Mouse (Mus musculus) liver, embryonic 11.5 days (tissue): ENCODE data around the gene Ubash3a. TPM values are rescaled to one million over a fixed set of nuclear protein-coding genes. Genes with fewer than 3 reads are reported as not detected.

Experiments used
- ATAC-seq: fragments of 200-750 bp; cut with Nextera tagmentation; replicated peaks from 2 replicates; pipeline ENCODE4 v1.8.0; 2017; ENCODE audit warnings: moderate number of reproducible peaks, mild to moderate bottlenecking, moderate TSS enrichment, moderate library complexity; ENCODE audit not compliant: low FRiP score
- DNase-seq: peaks from one replicate; pipeline ENCODE4 v3.0.0-alpha.2; 2017; ENCODE audit warnings: low spot score
- H3K27ac ChIP-seq: fragments of 300-500 bp; sonication (generic); 2 replicates; pipeline ENCODE4 v1.5.1; 2014; ENCODE audit warnings: mild to moderate bottlenecking, low read depth, low read length, control low read depth
- H3K27me3 ChIP-seq: fragments of 300-500 bp; sonication (generic); replicated peaks from 2 replicates; pipeline ENCODE4 v1.6.1; 2014; ENCODE audit warnings: low read length, mixed read lengths; ENCODE audit not compliant: control insufficient read depth, insufficient read depth
- H3K36me3 ChIP-seq: fragments of 300-500 bp; sonication (generic); 2 replicates; pipeline ENCODE4 v1.6.1; 2014; ENCODE audit warnings: mild to moderate bottlenecking, low read length, moderate library complexity, mixed read lengths; ENCODE audit not compliant: control insufficient read depth, insufficient read depth
- H3K4me1 ChIP-seq: fragments of 300-500 bp; sonication (generic); replicated peaks from 2 replicates; pipeline ENCODE4 v1.6.1; 2014; ENCODE audit warnings: low read length, mixed read lengths; ENCODE audit not compliant: control insufficient read depth, insufficient read depth
- H3K4me2 ChIP-seq: fragments of 300-500 bp; sonication (generic); 2 replicates; pipeline ENCODE4 v1.6.1; 2014; ENCODE audit warnings: mild to moderate bottlenecking, control low read depth, moderate library complexity
- H3K4me3 ChIP-seq: fragments of 300-500 bp; sonication (generic); 2 replicates; pipeline ENCODE4 v1.5.1; 2014; ENCODE audit warnings: low read depth, low read length, control low read depth
- H3K9ac ChIP-seq: fragments of 300-500 bp; sonication (generic); 2 replicates; pipeline ENCODE4 v1.6.1; 2014; ENCODE audit warnings: low read depth, low read length, control low read depth
- H3K9me3 ChIP-seq: fragments of 300-500 bp; sonication (generic); 2 replicates; pipeline ENCODE4 v1.6.1; 2016; ENCODE audit warnings: low read length, inconsistent platforms, mixed read lengths; ENCODE audit not compliant: control insufficient read depth
- WGBS: fragments of 180-500 bp; shearing (Covaris S2); extraction: QIAGEN DNeasy Blood & Tissue Kit; methylation state at CpG from one replicate; pipeline ENCODE4 v1.1.7; 2014; 5-methylcytosine and 5-hydroxymethylcytosine counted together
- polyA plus RNA-seq: library from polyadenylated mRNA; unstranded; fragments of >200 nt; fragmentation: Nextera tagmentation; extraction: Ambion mirVana; gene quantifications from 2 replicates; pipeline ENCODE4 v1.2.1, GENCODE M21; 2014

The Ubash3a gene
- polyA plus RNA-seq, 1 experiment from 2014 or later = 37.9 TPM

- Histone ChIP-seq H3K4me3 (no peak overlapping the region), H3K27me3 (no peaks in the 10 kb centered on the region), H3K27ac (no peak overlapping the region), H3K4me2 (no peak overlapping the region), H3K4me1 (peaks cover 2% of the 10 kb centered on the region; the same call in 1 of the 2 replicates), H3K36me3 (no peaks in the 10 kb centered on the region), H3K9me3 (no peaks in the 10 kb centered on the region), H3K9ac (no peak overlapping the region)
- DNase-seq = no peak
- WGBS = 50% methylated on average over 6 of the region's 6 CpGs
- ATAC-seq = no peak
Measured at GRCm38 (mm10) chr17:31275181-31275580, 67.5 kb downstream of the Ubash3a start.

GRCm38 (mm10) chr17:31276207-31276921 lies 68.7 kb downstream of the Ubash3a start:
- peak overlapping the region; percentile 80 for H3K4me2 ChIP-seq
- DNase-seq (no peak), ATAC-seq (no peak)
- H3K4me3 ChIP-seq = peak overlapping the region; percentile 44
- peaks cover 2% of the 10 kb centered on the region; the same call in 1 of the 2 replicates for H3K4me1 ChIP-seq
- H3K27me3 ChIP-seq = no peaks in the 10 kb centered on the region
- no peaks in the 10 kb centered on the region for H3K36me3 ChIP-seq
- H3K27ac ChIP-seq = no peak overlapping the region
- no peaks in the 10 kb centered on the region for H3K9me3 ChIP-seq
- no peak overlapping the region for H3K9ac ChIP-seq
- WGBS = 34% methylated on average over 9 of the region's 9 CpGs

DNA sequence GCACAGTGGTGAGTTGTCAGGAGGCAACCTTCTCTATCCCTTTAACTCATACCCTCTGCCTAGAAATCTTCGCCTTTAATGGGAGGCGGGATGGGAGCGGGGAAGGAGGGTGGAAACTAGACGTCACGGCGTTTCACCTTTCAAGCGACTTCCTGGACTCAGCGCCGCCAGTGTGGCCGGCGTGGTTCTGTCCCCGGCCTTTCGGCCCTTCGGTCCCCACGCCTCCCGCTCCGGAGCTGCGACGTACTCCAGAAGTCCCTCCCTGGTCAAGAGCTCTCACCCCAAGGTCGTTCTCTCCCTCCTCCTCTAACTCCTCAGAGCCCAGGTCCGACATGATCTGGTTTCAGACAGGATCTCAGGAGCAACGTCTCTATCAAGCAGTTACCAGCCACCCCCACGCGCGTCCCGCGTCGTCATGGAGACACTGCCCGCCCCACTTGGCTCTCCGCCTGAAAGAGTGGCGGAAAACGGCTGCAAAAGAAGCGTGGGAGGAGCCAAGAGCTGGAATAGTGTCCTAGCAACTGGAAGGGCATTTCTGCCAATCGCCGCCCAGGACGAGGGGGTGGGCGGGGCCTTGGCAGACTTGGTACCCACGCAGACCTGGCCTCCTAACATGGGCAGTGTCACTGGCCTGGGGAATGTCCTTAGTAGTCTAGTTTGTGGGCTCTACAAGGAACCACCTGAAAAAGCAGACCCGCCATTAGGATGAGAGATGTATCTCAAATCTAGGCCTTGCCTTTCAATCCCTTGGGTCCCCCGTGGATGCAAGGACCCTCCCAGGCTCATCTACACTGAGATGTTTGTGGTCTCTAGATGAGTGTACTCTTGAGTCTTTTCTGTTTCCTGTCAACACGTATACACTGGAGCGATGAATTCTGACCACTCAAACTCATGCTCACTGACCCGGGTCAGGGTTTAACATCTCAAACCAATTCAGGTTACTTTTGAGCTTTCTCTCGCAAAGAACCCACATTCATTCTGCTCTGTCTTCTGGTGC lies 69.5 kb downstream of the Ubash3a start, which contains the start of gene Rsph1:
Rsph1 (minus strand) TSS at position 462 of the 997 bp plus-strand sequence.
- WGBS = 11% methylated on average over 44 of the region's 44 CpGs
- Histone ChIP-seq H3K9me3 (no peaks in the 10 kb centered on the region), H3K4me3 (peak within 1 kb of the TSS; percentile 44), H3K4me1 (peaks cover 2% of the 10 kb centered on the region; the same call in 1 of the 2 replicates), H3K27me3 (no peaks in the 10 kb centered on the region), H3K27ac (no peak within 1 kb of the TSS), H3K36me3 (no peaks in the 10 kb centered on the region), H3K4me2 (peak within 1 kb of the TSS; percentile 80), H3K9ac (peak within 1 kb of the TSS; percentile 21; the same call in 1 of the 2 replicates)
- DNase-seq (peak; percentile 76), ATAC-seq (peak; percentile 43; the same call in 1 of the 2 replicates)

GRCm38 (mm10) chr17:31277931-31278330 lies 70.3 kb downstream of the Ubash3a start:
- Histone ChIP-seq H3K9me3 (no peaks in the 10 kb centered on the region), H3K4me2 (no peak overlapping the region), H3K36me3 (no peaks in the 10 kb centered on the region), H3K27me3 (no peaks in the 10 kb centered on the region), H3K4me3 (no peak overlapping the region), H3K27ac (no peak overlapping the region), H3K4me1 (peaks cover 2% of the 10 kb centered on the region; the same call in 1 of the 2 replicates), H3K9ac (no peak overlapping the region)
- WGBS = 70% methylated on average over 4 of the region's 4 CpGs
- DNase-seq (no peak), ATAC-seq (no peak)

DNA sequence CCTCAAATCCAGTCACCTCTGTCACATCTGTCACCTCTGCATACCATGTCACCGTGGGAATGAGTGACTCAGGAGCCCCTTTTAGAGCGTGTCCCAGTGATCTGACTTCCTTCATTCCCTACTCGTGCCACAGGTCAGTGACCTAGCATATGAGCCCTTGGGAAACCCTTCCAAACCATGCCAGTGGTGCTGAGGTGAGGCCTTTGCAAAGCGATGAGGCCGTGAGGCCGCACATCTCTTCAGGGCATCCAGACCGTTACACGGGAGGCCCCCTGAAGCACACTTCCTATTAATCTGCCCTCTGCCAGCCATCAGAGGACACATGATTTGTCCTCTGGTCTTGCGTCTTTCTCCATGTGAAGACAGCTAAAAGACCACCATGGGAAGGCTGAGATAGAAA lies 71.9 kb downstream of the Ubash3a start:
- no peak for ATAC-seq
- H3K27me3 ChIP-seq = no peaks in the 10 kb centered on the region
- 60% methylated on average over 9 of the region's 9 CpGs for WGBS
- H3K36me3 ChIP-seq = no peaks in the 10 kb centered on the region
- no peak overlapping the region for H3K4me2 ChIP-seq
- H3K9ac ChIP-seq = no peak overlapping the region
- no peak for DNase-seq
- H3K9me3 ChIP-seq = no peaks in the 10 kb centered on the region
- H3K4me1 ChIP-seq = peaks cover 2% of the 10 kb centered on the region; the same call in 1 of the 2 replicates
- no peak overlapping the region for H3K27ac ChIP-seq
- H3K4me3 ChIP-seq = no peak overlapping the region

GRCm38 (mm10) chr17:31280269-31280668 lies 72.6 kb downstream of the Ubash3a start:
- WGBS = 36% methylated on average over 6 of the region's 6 CpGs
- Histone ChIP-seq H3K9ac (no peak overlapping the region), H3K4me3 (no peak overlapping the region), H3K36me3 (no peaks in the 10 kb centered on the region), H3K27me3 (no peaks in the 10 kb centered on the region), H3K9me3 (no peaks in the 10 kb centered on the region), H3K27ac (no peak overlapping the region), H3K4me1 (peaks cover 2% of the 10 kb centered on the region; the same call in 1 of the 2 replicates), H3K4me2 (no peak overlapping the region)
- ATAC-seq = no peak
- DNase-seq = no peak

DNA sequence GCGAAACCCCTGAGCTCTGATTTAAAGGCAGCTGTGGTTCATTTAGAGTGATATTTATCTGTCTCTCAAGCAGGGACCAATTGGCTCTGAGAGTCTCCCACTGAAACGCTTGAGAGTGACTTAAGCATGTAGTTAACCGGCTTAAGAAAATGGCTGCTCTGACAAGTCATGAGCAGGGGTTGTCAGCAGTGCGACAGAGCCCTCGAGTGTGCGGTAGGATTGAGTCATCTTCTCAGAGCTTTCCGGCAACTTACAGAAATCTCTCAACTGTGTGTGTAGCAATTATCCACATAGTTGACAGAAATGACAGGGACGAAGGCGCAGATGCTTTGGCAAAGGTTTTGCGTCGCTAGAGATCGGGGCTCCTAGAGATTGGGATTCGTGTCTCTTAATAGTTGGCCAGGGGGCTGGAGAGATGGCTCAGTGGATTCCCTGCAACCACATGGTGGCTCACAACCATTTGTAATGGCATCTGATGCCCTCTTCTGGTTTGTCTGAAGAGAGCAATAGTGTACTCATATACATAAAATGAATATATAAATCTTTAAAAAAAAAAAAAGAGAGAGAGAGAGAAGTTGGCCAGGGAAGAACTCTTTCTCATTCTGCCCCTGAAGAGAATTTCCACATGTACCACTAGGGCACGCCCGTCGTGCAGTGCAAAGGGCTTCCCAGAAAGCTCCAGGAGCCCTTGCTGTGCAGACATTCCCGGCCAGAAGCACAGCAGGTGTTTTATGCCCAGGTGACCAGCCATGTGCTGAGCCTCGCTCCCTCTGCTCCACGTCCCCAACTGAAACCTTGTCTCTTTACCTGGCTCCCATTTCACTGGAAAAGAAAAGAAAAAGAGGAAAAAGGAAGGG lies 74.4 kb downstream of the Ubash3a start:
- no peak overlapping the region for H3K4me2 ChIP-seq
- H3K9me3 ChIP-seq = no peaks in the 10 kb centered on the region
- peaks cover 2% of the 10 kb centered on the region; the same call in 1 of the 2 replicates for H3K4me1 ChIP-seq
- DNase-seq (no peak), ATAC-seq (no peak)
- H3K4me3 ChIP-seq = no peak overlapping the region
- H3K27me3 ChIP-seq = no peaks in the 10 kb centered on the region
- H3K36me3 ChIP-seq = no peaks in the 10 kb centered on the region
- WGBS = 49% methylated on average over 19 of the region's 19 CpGs
- H3K27ac ChIP-seq = no peak overlapping the region
- H3K9ac ChIP-seq = no peak overlapping the region

DNA sequence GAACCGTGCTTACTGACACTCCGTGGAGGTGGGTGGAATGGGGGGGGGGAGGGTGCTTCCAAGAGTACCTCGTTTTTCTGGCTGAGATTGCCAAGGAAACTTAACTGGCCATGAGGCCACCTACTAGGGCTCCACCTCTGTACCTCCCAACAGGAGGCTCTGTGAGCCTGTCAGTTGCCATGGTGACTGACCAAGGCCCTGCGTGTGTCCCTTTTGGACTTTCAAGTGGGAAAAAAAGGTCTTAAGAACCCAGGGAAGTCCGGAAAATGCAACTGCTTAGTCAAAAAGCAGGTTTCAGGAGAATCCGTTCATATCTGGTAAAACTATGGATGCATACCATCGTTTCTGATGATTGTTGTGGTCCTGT lies 75.0 kb downstream of the Ubash3a start:
- Histone ChIP-seq H3K9ac (no peak overlapping the region), H3K36me3 (no peaks in the 10 kb centered on the region), H3K4me2 (no peak overlapping the region), H3K4me1 (peaks cover 2% of the 10 kb centered on the region; the same call in 1 of the 2 replicates), H3K27me3 (no peaks in the 10 kb centered on the region), H3K4me3 (no peak overlapping the region), H3K27ac (no peak overlapping the region), H3K9me3 (no peaks in the 10 kb centered on the region)
- DNase-seq (no peak), ATAC-seq (no peak)
- 34% methylated on average over 7 of the region's 7 CpGs for WGBS
